Mouse (Mus musculus) gastrocnemius, adult 8-10 months (tissue): Measurements from ENCODE around the gene Srpr. TPM values are rescaled to one million over a fixed set of nuclear protein-coding genes. Genes with fewer than 3 reads are reported as not detected.

Experiments
- total RNA-seq, 4 experiments: library from RNA; stranded (reverse); gene quantifications; 2 replicates each; pipeline ENCODE4 v1.2.4; 2022

The Srpr gene
- total RNA-seq, 4 experiments from 2014 or later = 236 to 272 (median 254) TPM

Other genes with a start within 250 kb of the Srpr start
- gene St3gal4, start 80.9 kb upstream of the Srpr start, total RNA-seq = 1 to 10 TPM; 3.5 to 5.7 (median 4.4) TPM
- gene Dcps, start 24.1 kb upstream of the Srpr start, total RNA-seq = 1 to 10 TPM; 7.0 to 9.5 (median 8.7) TPM
- 10 to 100 TPM; 28.0 to 30.7 (median 29.9) TPM for gene Tirap, start 116 bp downstream of the Srpr start, total RNA-seq
- 10 to 100 TPM; 15.7 to 18.4 (median 17.5) TPM for gene Foxred1, start 10.9 kb downstream of the Srpr start, total RNA-seq
- 10 to 100 TPM; 26.3 to 31.9 (median 27.3) TPM for gene Fam118b, start 67.6 kb downstream of the Srpr start, total RNA-seq
- gene Rpusd4, start 67.7 kb downstream of the Srpr start, total RNA-seq = 1 to 10 TPM; 6.2 to 6.9 (median 6.4) TPM
- 10 to 100 TPM; 12.1 to 14.2 (median 13.1) TPM for gene Cdon, start 221.0 kb downstream of the Srpr start, total RNA-seq